Mouse (Mus musculus) E14TG2a.4 (cell line): ENCODE results near the gene Stard13.

Source experiments
- CTCF ChIP-seq: conservative IDR thresholded peaks from 2 replicates; pipeline ENCODE4 v1.5.1; 2014; ENCODE audit warnings: low read length
- NANOG ChIP-seq: IDR thresholded peaks from 2 replicates; pipeline ENCODE4 v1.6.1; 2014; ENCODE audit warnings: borderline replicate concordance, low read length, mixed read lengths

GRCm38 (mm10) chr5:150996586-150996985, 237.1 kb downstream of the Stard13 start:
- TF ChIP-seq CTCF (no peak), NANOG (no peak)
